Mouse (Mus musculus): ENCODE data around the gene Fam178b. TPM values are rescaled to one million over a fixed set of nuclear protein-coding genes. Genes with fewer than 3 reads are reported as not detected.

The Fam178b gene
- polyA plus RNA-seq, 1 experiment from 2014 or later = 0.15 TPM

Small RNA genes within 50 kb of the gene (microRNA-seq; reads per million reads assigned to microRNA genes)
- gene Gm24133 = not detected

Other genes starting within 250 kb of the Fam178b start
- 13.2 and 16.3 TPM in 2 replicates for gene Lman2l, start 237.9 kb downstream of the Fam178b start, polyA plus RNA-seq (2015; fragmentation: Nextera tagmentation; extraction: Ambion mirVana)
- 3.2 and 3.5 TPM in 2 replicates for gene Cnnm4, start 211.6 kb downstream of the Fam178b start, polyA plus RNA-seq (2015; fragmentation: Nextera tagmentation; extraction: Ambion mirVana)
- 0.97 and 0.98 TPM in 2 replicates for gene Cnnm3, start 171.3 kb downstream of the Fam178b start, polyA plus RNA-seq (2015; fragmentation: Nextera tagmentation; extraction: Ambion mirVana)
- 2.4 and 2.5 TPM in 2 replicates for gene Ankrd23, start 146.3 kb downstream of the Fam178b start, polyA plus RNA-seq (2015; fragmentation: Nextera tagmentation; extraction: Ambion mirVana)
- 0.14 TPM in 1 of 2 replicates, not detected in the other for gene Gm42417, start 143.8 kb downstream of the Fam178b start, polyA plus RNA-seq (2015; fragmentation: Nextera tagmentation; extraction: Ambion mirVana)
- gene Ankrd39, start 135.7 kb downstream of the Fam178b start, polyA plus RNA-seq (2015; fragmentation: Nextera tagmentation; extraction: Ambion mirVana) = 7.2 and 7.4 TPM in 2 replicates
- gene Sema4c, start 124.8 kb downstream of the Fam178b start, polyA plus RNA-seq (2015; fragmentation: Nextera tagmentation; extraction: Ambion mirVana) = 1.8 and 1.9 TPM in 2 replicates
- gene Cox5b, start 8.3 kb upstream of the Fam178b start, polyA plus RNA-seq (2015; fragmentation: Nextera tagmentation; extraction: Ambion mirVana) = 499 and 526 TPM in 2 replicates
- not detected in 2 replicates for gene 4933424G06Rik, start 27.0 kb upstream of the Fam178b start, polyA plus RNA-seq (2015; fragmentation: Nextera tagmentation; extraction: Ambion mirVana)
- 34.3 and 37.8 TPM in 2 replicates for gene Actr1b, start 31.2 kb upstream of the Fam178b start, polyA plus RNA-seq (2015; fragmentation: Nextera tagmentation; extraction: Ambion mirVana)
- not detected in 2 replicates for gene Zap70, start 78.6 kb upstream of the Fam178b start, polyA plus RNA-seq (2015; fragmentation: Nextera tagmentation; extraction: Ambion mirVana)